Mouse (Mus musculus): ENCODE data around the gene Plagl1.

DNA sequence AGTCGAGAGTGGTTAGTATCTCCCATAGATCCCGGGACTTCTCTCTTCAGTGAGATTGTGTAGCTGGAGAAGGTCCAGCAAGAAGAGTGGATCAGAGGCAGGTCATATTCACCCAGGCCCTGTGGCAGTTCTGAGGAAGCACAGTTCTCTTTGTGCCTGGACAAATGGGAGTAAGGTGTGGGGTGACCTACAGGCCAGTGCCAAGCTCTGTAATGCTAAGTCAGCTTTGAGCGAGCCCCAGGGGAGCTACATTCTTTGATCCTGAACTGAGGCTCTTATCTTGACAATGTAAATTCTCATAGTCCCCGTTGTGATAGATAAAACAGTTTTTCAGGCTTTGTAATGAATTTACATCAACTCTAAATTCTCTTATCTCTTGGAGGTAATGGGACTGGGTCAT is 42.1 kb downstream of the Plagl1 start:
- TF ChIP-seq GATA1 (IDR thresholded peaks at IDR 0.05; ENCODE audit: borderline replicate concordance, low read length) (no peak), CTCF (IDR thresholded peaks at IDR 0.05; ENCODE audit: low read depth, low read length) (no peak)

Data from G1E (cell line).